Mouse (Mus musculus): ENCODE measurements around the gene Guf1. TPM values are rescaled to one million over a fixed set of nuclear protein-coding genes. Genes with fewer than 3 reads are reported as not detected.
A peak's percentile ranks its signal among the peaks of the same experiment; 100 is the strongest.

The Guf1 gene
- polyA plus RNA-seq, 1 experiment from 2014 or later, result 46.8 TPM

DNA sequence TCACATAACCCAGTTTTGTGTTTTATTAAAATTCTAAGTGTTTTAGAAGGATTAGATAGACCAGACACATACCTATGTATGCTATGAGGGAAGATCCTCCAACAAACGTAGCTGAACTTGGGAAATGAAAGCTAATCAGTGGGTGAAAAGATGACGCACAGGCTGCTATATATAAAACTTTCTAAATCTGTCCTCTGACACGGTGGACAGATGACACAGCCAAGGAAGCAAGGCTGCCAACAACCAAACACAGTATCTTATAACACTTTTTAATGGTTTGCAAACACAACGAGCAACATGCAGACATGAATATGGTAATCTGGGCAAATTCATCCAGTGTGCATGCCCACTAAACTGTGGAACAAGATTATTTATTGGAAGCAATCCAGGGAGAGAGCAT lies 14.2 kb upstream of the Guf1 start, which contains the start of gene Yipf7:
Gene Yipf7 (minus strand): TSS at position 160 of the 400 bp plus-strand sequence.
- no peak within 1 kb of the TSS for H3K9ac ChIP-seq (replicated peaks; ENCODE audit: low read length)
- no peaks in the 10 kb centered on the region for H3K36me3 ChIP-seq (replicated peaks; ENCODE audit: control insufficient read depth, insufficient read depth, low read depth, low read length)
- no peaks in the 10 kb centered on the region for H3K9me3 ChIP-seq (replicated peaks; ENCODE audit: control insufficient read depth, low read length)
- no peak for DNase-seq (ENCODE audit: low spot score)
- 76% methylated on average over 4 of the region's 4 CpGs for WGBS
- no peaks in the 10 kb centered on the region for H3K4me1 ChIP-seq (ENCODE audit: control insufficient read depth, insufficient read depth, low read length)
- H3K27ac ChIP-seq (replicated peaks; ENCODE audit: low read depth, low read length), result no peak within 1 kb of the TSS
- H3K4me3 ChIP-seq (ENCODE audit: low read depth, low read length), result no peak within 1 kb of the TSS
- no peak within 1 kb of the TSS for H3K4me2 ChIP-seq (ENCODE audit: low read depth, low read length)
- ATAC-seq (replicated peaks; ENCODE audit: insufficient number of reproducible peaks, low FRiP score, low TSS enrichment, low read depth), result no peak
- H3K27me3 ChIP-seq (ENCODE audit: control insufficient read depth, insufficient read depth, low read length), result no peaks in the 10 kb centered on the region

DNA sequence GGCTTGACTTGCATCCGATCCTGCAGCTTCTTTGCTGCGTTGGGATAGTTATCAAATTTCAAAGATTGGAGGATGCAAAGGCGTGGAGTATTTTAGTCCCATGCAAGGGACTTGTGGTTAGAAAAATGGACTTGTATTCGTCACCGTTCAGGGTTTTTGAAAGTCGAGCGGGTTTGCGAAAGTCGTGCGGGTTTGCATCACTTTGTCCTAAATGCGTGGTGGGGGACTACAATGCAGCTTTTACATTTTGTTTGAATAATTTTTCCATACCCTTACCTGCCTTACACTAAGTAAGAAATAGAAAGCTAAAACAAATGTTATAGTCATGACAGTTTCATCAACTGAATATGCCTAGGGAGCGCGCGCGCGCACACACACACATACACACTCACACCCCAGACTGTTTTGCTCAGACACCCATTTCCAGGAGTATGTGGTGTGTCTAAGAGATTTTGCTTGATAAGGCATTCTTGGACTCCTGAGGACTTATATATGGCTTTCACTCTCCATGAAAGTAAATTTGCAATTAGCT lies 747 bp downstream of the Guf1 start:
- H3K9ac ChIP-seq (replicated peaks; ENCODE audit: low read length), result peak overlapping the region; percentile 99
- no peaks in the 10 kb centered on the region for H3K36me3 ChIP-seq (replicated peaks; ENCODE audit: control insufficient read depth, insufficient read depth, low read depth, low read length)
- no peak overlapping the region; the same call in 1 of the 2 replicates for H3K27ac ChIP-seq (replicated peaks; ENCODE audit: low read depth, low read length)
- H3K4me3 ChIP-seq (ENCODE audit: low read depth, low read length), result peak overlapping the region; percentile 84
- no peaks in the 10 kb centered on the region for H3K9me3 ChIP-seq (replicated peaks; ENCODE audit: control insufficient read depth, low read length)
- ATAC-seq (replicated peaks; ENCODE audit: insufficient number of reproducible peaks, low FRiP score, low TSS enrichment, low read depth) (0 out of 2 replicates have a peak, but pooled peaks have one; percentile 42), DNase-seq (ENCODE audit: low spot score) (peak; percentile 43)
- H3K4me2 ChIP-seq (ENCODE audit: low read depth, low read length), result peak overlapping the region; percentile 42
- no peaks in the 10 kb centered on the region for H3K4me1 ChIP-seq (ENCODE audit: control insufficient read depth, insufficient read depth, low read length)
- WGBS, result 12% methylated on average over 16 of the region's 16 CpGs
- H3K27me3 ChIP-seq (ENCODE audit: control insufficient read depth, insufficient read depth, low read length), result no peaks in the 10 kb centered on the region

DNA sequence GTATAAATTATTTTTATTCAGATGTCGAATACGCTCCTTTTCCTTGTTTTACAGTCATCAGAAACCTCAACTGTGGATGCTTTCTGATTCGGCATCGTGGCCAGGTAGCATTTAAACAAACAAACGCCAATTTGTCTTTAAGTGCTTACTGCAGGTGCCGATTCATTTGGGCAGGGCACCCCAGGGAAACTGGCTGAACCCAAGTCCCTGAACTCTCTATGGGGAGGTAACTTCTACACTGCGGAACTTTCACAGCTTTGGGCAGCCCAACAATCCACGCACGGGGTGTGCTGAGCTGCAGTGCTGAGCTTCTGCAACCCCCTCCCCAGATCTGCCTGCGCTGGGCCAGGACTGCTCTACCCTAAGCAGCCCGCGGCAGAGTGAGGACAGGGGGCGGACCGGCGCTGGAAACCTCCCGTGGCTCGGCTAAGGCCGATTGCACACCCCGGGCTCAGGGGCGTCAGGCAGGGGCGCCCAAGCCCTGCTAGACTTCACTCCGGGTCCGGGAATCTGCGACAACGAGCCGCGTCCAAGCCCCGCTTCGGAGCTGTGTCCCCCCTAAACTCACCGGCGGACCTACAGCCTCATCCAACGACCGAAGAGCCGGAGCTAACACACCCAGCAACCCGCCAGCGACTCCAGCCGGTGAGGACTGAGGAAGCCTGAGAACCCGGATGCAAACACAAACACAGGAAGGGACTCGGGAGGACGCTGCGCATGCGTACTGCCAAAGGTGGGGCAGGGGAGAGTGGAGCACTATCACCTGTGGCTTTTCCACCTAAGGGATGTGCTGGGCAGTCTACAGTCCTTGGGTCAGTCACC lies 35.1 kb downstream of the Guf1 start, which contains the start of gene Gnpda2:
Gene Gnpda2 (minus strand): TSS at position 701 of the 822 bp plus-strand sequence.
- no peaks in the 10 kb centered on the region for H3K9me3 ChIP-seq (replicated peaks; ENCODE audit: control insufficient read depth, low read length)
- peak; percentile 92 for DNase-seq (ENCODE audit: low spot score)
- 3% methylated on average over 42 of the region's 42 CpGs for WGBS
- peak within 1 kb of the TSS; percentile 89 for H3K9ac ChIP-seq (replicated peaks; ENCODE audit: low read length)
- peak within 1 kb of the TSS; percentile 67 for H3K4me3 ChIP-seq (ENCODE audit: low read depth, low read length)
- peak within 1 kb of the TSS; percentile 70 for H3K27ac ChIP-seq (replicated peaks; ENCODE audit: low read depth, low read length)
- no peaks in the 10 kb centered on the region for H3K27me3 ChIP-seq (ENCODE audit: control insufficient read depth, insufficient read depth, low read length)
- H3K4me1 ChIP-seq (ENCODE audit: control insufficient read depth, insufficient read depth, low read length), result no peaks in the 10 kb centered on the region
- no peaks in the 10 kb centered on the region for H3K36me3 ChIP-seq (replicated peaks; ENCODE audit: control insufficient read depth, insufficient read depth, low read depth, low read length)
- peak; percentile 99 for ATAC-seq (replicated peaks; ENCODE audit: insufficient number of reproducible peaks, low FRiP score, low TSS enrichment, low read depth)
- H3K4me2 ChIP-seq (ENCODE audit: low read depth, low read length), result peak within 1 kb of the TSS; percentile 61

GRCm38 (mm10) chr5:69601027-69601426 lies 44.3 kb downstream of the Guf1 start:
- no peaks in the 10 kb centered on the region for H3K36me3 ChIP-seq (replicated peaks; ENCODE audit: control insufficient read depth, insufficient read depth, low read depth, low read length)
- ATAC-seq (replicated peaks; ENCODE audit: insufficient number of reproducible peaks, low FRiP score, low TSS enrichment, low read depth), result no peak
- H3K27ac ChIP-seq (replicated peaks; ENCODE audit: low read depth, low read length), result no peak overlapping the region
- no peak overlapping the region for H3K4me2 ChIP-seq (ENCODE audit: low read depth, low read length)
- no peaks in the 10 kb centered on the region for H3K4me1 ChIP-seq (ENCODE audit: control insufficient read depth, insufficient read depth, low read length)
- H3K4me3 ChIP-seq (ENCODE audit: low read depth, low read length), result no peak overlapping the region
- DNase-seq (ENCODE audit: low spot score), result peak; percentile 52
- no peaks in the 10 kb centered on the region for H3K9me3 ChIP-seq (replicated peaks; ENCODE audit: control insufficient read depth, low read length)
- no peak overlapping the region for H3K9ac ChIP-seq (replicated peaks; ENCODE audit: low read length)
- H3K27me3 ChIP-seq (ENCODE audit: control insufficient read depth, insufficient read depth, low read length), result no peaks in the 10 kb centered on the region

DNA sequence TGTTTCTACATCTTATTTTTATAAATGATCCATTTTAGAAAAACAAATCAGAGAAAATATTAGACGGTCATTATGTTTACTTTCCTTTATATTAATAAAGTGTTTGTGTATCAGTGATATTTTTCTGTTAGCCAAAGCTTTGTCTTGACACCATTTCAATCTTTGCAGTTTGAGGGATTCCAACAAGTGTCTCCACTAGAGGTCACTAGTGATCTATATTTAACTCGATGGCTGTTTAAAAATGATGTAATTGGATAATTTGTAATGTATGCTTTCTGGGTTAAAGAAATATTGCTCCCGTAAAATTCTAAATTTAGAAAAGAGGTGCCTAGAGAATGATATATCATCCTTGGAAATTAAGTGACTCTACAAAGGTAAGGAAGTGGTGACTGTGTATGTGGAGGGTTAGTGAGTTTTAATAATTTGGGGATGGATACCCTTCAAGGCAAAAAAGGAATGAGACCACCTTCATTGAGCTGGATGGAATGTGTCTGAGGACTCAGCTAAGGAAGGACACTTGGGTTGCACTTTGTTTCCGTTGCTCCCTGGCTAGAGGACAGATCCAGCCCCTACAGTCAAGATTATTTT lies 56.6 kb downstream of the Guf1 start:
- H3K4me2 ChIP-seq (ENCODE audit: low read depth, low read length), result no peak overlapping the region
- H3K9ac ChIP-seq (replicated peaks; ENCODE audit: low read length), result no peak overlapping the region
- no peaks in the 10 kb centered on the region for H3K36me3 ChIP-seq (replicated peaks; ENCODE audit: control insufficient read depth, insufficient read depth, low read depth, low read length)
- ATAC-seq (replicated peaks; ENCODE audit: insufficient number of reproducible peaks, low FRiP score, low TSS enrichment, low read depth), result no peak
- no peak overlapping the region for H3K4me3 ChIP-seq (ENCODE audit: low read depth, low read length)
- H3K27me3 ChIP-seq (ENCODE audit: control insufficient read depth, insufficient read depth, low read length), result no peaks in the 10 kb centered on the region
- H3K27ac ChIP-seq (replicated peaks; ENCODE audit: low read depth, low read length), result no peak overlapping the region
- DNase-seq (ENCODE audit: low spot score), result peak; percentile 74
- H3K4me1 ChIP-seq (ENCODE audit: control insufficient read depth, insufficient read depth, low read length), result no peaks in the 10 kb centered on the region
- WGBS, result 23% methylated on average over 4 of the region's 4 CpGs
- H3K9me3 ChIP-seq (replicated peaks; ENCODE audit: control insufficient read depth, low read length), result no peaks in the 10 kb centered on the region

DNA sequence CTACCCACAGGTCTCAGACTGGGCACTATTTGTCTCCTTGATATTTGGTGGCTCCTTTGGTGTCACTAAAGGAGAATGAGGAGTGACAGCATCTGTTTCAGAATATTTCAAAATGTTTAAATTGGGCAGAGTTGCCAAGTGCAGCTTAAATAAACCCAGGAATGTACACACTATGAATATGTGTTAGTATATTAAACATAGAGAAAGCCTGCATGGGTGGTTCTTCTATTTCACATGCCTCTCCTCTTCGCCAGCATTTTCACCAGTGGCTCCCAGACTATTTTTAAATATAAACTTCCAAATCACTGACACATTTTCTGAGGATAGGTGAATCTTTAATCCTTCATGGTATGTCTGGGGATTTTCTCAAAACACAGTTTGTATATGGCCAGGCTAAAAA lies 64.2 kb downstream of the Guf1 start:
- H3K36me3 ChIP-seq (replicated peaks; ENCODE audit: control insufficient read depth, insufficient read depth, low read depth, low read length), result no peaks in the 10 kb centered on the region
- H3K4me2 ChIP-seq (ENCODE audit: low read depth, low read length), result no peak overlapping the region
- H3K9me3 ChIP-seq (replicated peaks; ENCODE audit: control insufficient read depth, low read length), result no peaks in the 10 kb centered on the region
- DNase-seq (ENCODE audit: low spot score) (no peak), ATAC-seq (replicated peaks; ENCODE audit: insufficient number of reproducible peaks, low FRiP score, low TSS enrichment, low read depth) (no peak)
- no peaks in the 10 kb centered on the region for H3K4me1 ChIP-seq (ENCODE audit: control insufficient read depth, insufficient read depth, low read length)
- no peak overlapping the region for H3K4me3 ChIP-seq (ENCODE audit: low read depth, low read length)
- H3K27ac ChIP-seq (replicated peaks; ENCODE audit: low read depth, low read length), result no peak overlapping the region
- 59% methylated on average over 1 of the region's 1 CpGs for WGBS
- H3K27me3 ChIP-seq (ENCODE audit: control insufficient read depth, insufficient read depth, low read length), result no peaks in the 10 kb centered on the region
- H3K9ac ChIP-seq (replicated peaks; ENCODE audit: low read length), result no peak overlapping the region

Measured in embryonic facial prominence, embryonic 11.5 days (tissue).